Mouse (Mus musculus) lung, adult 2 months (tissue): ENCODE measurements around the gene Rhov.

ENCODE experiments used
- CTCF ChIP-seq: fragments of 200-500 bp; IDR thresholded peaks from 2 replicates; pipeline ENCODE4 v1.5.1; 2011; ENCODE audit warnings: mild to moderate bottlenecking, low read length, control low read depth; ENCODE audit not compliant: insufficient read depth
- POLR2A ChIP-seq: fragments of 200-500 bp; IDR thresholded peaks from 2 replicates; pipeline ENCODE4 v1.6.1; 2011; ENCODE audit warnings: low read depth, mild to moderate bottlenecking, control low read depth, low read length, borderline replicate concordance; ENCODE audit errors: extremely low read depth

GRCm38 (mm10) chr2:119270643-119271331 lies at the start of gene Rhov:
- TF ChIP-seq POLR2A, result no peak; the same call in 1 of the 2 replicates
- no peak for TF ChIP-seq CTCF
